Comparison of ENCODE assay signal across 23 mouse cellular contexts in genomic region chr17:30581201-30581600, GRCm38 (mm10). TPM values are rescaled to one million over a fixed set of nuclear protein-coding genes. Genes with fewer than 3 reads are reported as not detected.
DNase-seq lines count a peak whose midpoint lies in the region; ATAC-seq and TF ChIP-seq lines count a peak whose summit lies in the region.
"Had no signal": no experiment of that assay in that cellular context is flagged by ENCODE, and none has a peak within 500 bp of the region (broad histone marks: within the 10 kb centered on the region; RNA-seq: fewer than 3 reads in every experiment).

No protein-coding gene starts in this region.

- no peak for TF ChIP-seq EP300 in MEL (IDR thresholded peaks at IDR 0.05; ENCODE audit: low read depth in 1 of 2, low read length in 2 of 2)

- TF ChIP-seq POLR2A in MEL (IDR thresholded peaks at IDR 0.05; ENCODE audit: control insufficient read depth in 1 of 2, insufficient read depth in 1 of 2, low read depth in 1 of 2, low read length in 2 of 2, poor library complexity in 1 of 2): no peak

- TF ChIP-seq RAD21 in MEL (IDR thresholded peaks at IDR 0.05; ENCODE audit: low read depth, low read length): no peak

- H3K4me2 ChIP-seq in hindbrain, embryonic 14.5 days (replicated peaks): no peak overlapping the region
- H3K4me2 ChIP-seq: forebrain, embryonic 13.5 days; heart, embryonic 11.5 days; limb, embryonic 15.5 days had no signal

- ATAC-seq in hindbrain, embryonic 14.5 days (ENCODE audit: low FRiP score): no peak
- ATAC-seq: activated CD4-positive, CD25-positive, alpha-beta regulatory T cell, adult 4 months; forebrain, embryonic 13.5 days; midbrain, embryonic 16.5 days had no signal

- no peaks in the 10 kb centered on the region for H3K27me3 ChIP-seq in MEL (ENCODE audit: control insufficient read depth in 1 of 2, insufficient read depth in 2 of 2, low read length in 2 of 2)
- H3K27me3 ChIP-seq in hindbrain, embryonic 14.5 days (ENCODE audit: control insufficient read depth, insufficient read depth, low read length): no peaks in the 10 kb centered on the region
- H3K27me3 ChIP-seq: forebrain, embryonic 13.5 days; limb, embryonic 15.5 days had no signal

- TF ChIP-seq CTCF in MEL (IDR thresholded peaks at IDR 0.05 in 2 of 3, conservative IDR thresholded peaks at IDR 0.05 in 1 of 3; ENCODE audit: control insufficient read depth in 1 of 3, insufficient read depth in 1 of 3, low read depth in 2 of 3, low read length in 3 of 3, poor library complexity in 1 of 3, severe bottlenecking in 1 of 3): no peak

- intact Hi-C loops in left cerebral cortex, postnatal 4 days (cut with DNase I): no loop called here
- intact Hi-C loops in left cerebral cortex, postnatal 36 days (cut with DNase I): loop anchor here (5.0 kb wide), 1 partner anchor 59 kb away; no protein-coding TSS in a partner anchor

- no peak overlapping the region for H3K9ac ChIP-seq in MEL (ENCODE audit: control insufficient read depth, low read depth, low read length, poor library complexity, severe bottlenecking)
- H3K9ac ChIP-seq in hindbrain, embryonic 14.5 days: no peak overlapping the region
- H3K9ac ChIP-seq: forebrain, embryonic 13.5 days; limb, embryonic 15.5 days had no signal

- H3K36me3 ChIP-seq in MEL (ENCODE audit: control insufficient read depth in 1 of 2, insufficient read depth in 2 of 2, low read length in 2 of 2): peaks cover 0 to 5% of the 10 kb centered on the region in 2 experiments; a peak in 1 of 4 replicates
- no peaks in the 10 kb centered on the region for H3K36me3 ChIP-seq in hindbrain, embryonic 14.5 days (replicated peaks; ENCODE audit: control insufficient read depth, insufficient read depth)
- H3K36me3 ChIP-seq: limb, embryonic 15.5 days had no signal

- WGBS in hindbrain, embryonic 14.5 days: 87% methylated on average over 6 of the region's 6 CpGs

- DNase-seq in left cerebral cortex, adult 18-20 months (ENCODE audit: low spot score in 2 of 2): peak; percentile 66 to 71
- DNase-seq in left cerebral cortex, postnatal 4 days: no peak
- DNase-seq in MEL (ENCODE audit: low read depth, low spot score): no peak
- peak; percentile 89 for DNase-seq in layer of hippocampus, adult 9-10 months (ENCODE audit: low spot score)
- peak; percentile 77 to 79 for DNase-seq in left cerebral cortex, postnatal 36 days (ENCODE audit: low spot score in 2 of 2)
- no peak for DNase-seq in hindbrain, embryonic 14.5 days (ENCODE audit: low spot score)
- DNase-seq in thymus, postnatal 36 days: no peak
- no peak for DNase-seq in ovary, adult 18-20 months (ENCODE audit: low spot score)
- DNase-seq: cerebellum, postnatal 10 days; embryo, embryonic 11 days; gastrocnemius, postnatal 36 days; heart, postnatal 36 days; kidney, adult 2 months; kidney, postnatal 4 days; lung, adult 18-20 months; spleen, adult 18-20 months had no signal

- H3K27ac ChIP-seq in MEL (ENCODE audit: control insufficient read depth, low read depth, low read length): no peak overlapping the region
- no peak overlapping the region for H3K27ac ChIP-seq in hindbrain, embryonic 14.5 days
- H3K27ac ChIP-seq: forebrain, embryonic 13.5 days; limb, embryonic 15.5 days; macrophage had no signal

- no peaks in the 10 kb centered on the region for H3K9me3 ChIP-seq in MEL (replicated peaks; ENCODE audit: insufficient read depth, low read length)
- no peaks in the 10 kb centered on the region for H3K9me3 ChIP-seq in hindbrain, embryonic 14.5 days (ENCODE audit: control insufficient read depth, low read length)
- H3K9me3 ChIP-seq: forebrain, embryonic 13.5 days; G1E; limb, embryonic 15.5 days had no signal

- peaks cover 6% of the 10 kb centered on the region in 2 experiments for H3K4me1 ChIP-seq in MEL (ENCODE audit: control insufficient read depth in 1 of 2, insufficient read depth in 2 of 2, low read length in 2 of 2)
- peaks cover 8% of the 10 kb centered on the region; the same call in 1 of the 2 replicates for H3K4me1 ChIP-seq in hindbrain, embryonic 14.5 days (replicated peaks; ENCODE audit: control insufficient read depth, insufficient read depth, low read length)

- no peak overlapping the region for H3K4me3 ChIP-seq in MEL (ENCODE audit: control insufficient read depth in 1 of 2, insufficient read depth in 1 of 2, low read depth in 2 of 2, low read length in 2 of 2)
- H3K4me3 ChIP-seq in hindbrain, embryonic 14.5 days (replicated peaks; ENCODE audit: low read length): no peak overlapping the region
- H3K4me3 ChIP-seq: forebrain, embryonic 13.5 days; limb, embryonic 15.5 days had no signal

- peaks cover 8% of the 10 kb centered on the region for H3K79me2 ChIP-seq in MEL (ENCODE audit: control insufficient read depth, insufficient read depth, low read length, poor library complexity)

TF ChIP-seq in MEL, 35 proteins besides CTCF, POLR2A, EP300 and RAD21:
- no peak for TF ChIP-seq MAZ (IDR thresholded peaks at IDR 0.05; ENCODE audit: low read depth, low read length)
- TF ChIP-seq TAL1 (IDR thresholded peaks at IDR 0.05; ENCODE audit: low read length): no peak
- TF ChIP-seq USF1 (IDR thresholded peaks at IDR 0.05; ENCODE audit: low read depth, low read length): 0 out of 2 replicates have a peak, but pooled peaks have one; percentile 6
- TF ChIP-seq SMC3 (IDR thresholded peaks at IDR 0.05; ENCODE audit: low read depth, low read length): no peak
- no peak for TF ChIP-seq SIN3A (IDR thresholded peaks at IDR 0.05; ENCODE audit: low read length)
- TF ChIP-seq HCFC1 (IDR thresholded peaks at IDR 0.05; ENCODE audit: low read depth, low read length): no peak
- no peak for TF ChIP-seq GATA1 (IDR thresholded peaks at IDR 0.05; ENCODE audit: low read depth, low read length)

RNA-seq across cellular contexts. Expression of gene Btbd9, which starts 4.9 kb away (rescaled TPM):
- total RNA-seq in left cerebral cortex, adult 18-20 months (2021): 100 to 1,000 TPM; 100 to 101 TPM
- 100 to 1,000 TPM; 110 to 126 TPM for total RNA-seq in left cerebral cortex, postnatal 4 days (2021)
- total RNA-seq in MEL (2012; rRNA removed): 24.7 and 28.8 TPM in 2 replicates
- 10 to 100 TPM in 1 of 2 experiments, not detected in 1; 33.8 TPM for polyA plus RNA-seq in MEL (2012; ENCODE audit: insufficient read depth in 1 of 2, insufficient read length in 2 of 2, low read depth in 1 of 2, low replicate concordance in 2 of 2, missing spikeins in 1 of 2)
- total RNA-seq in left cerebral cortex, postnatal 36 days (2021): 100 to 1,000 TPM in 1 of 2 experiments, 10 to 100 TPM in 1; 80.5 to 105 TPM
- polyA plus RNA-seq in hindbrain, embryonic 14.5 days (2014; fragmentation: Nextera tagmentation; extraction: Ambion mirVana): 117 and 126 TPM in 2 replicates

RNA-seq across cellular contexts. Expression of gene Dnah8, which starts 43.0 kb away (rescaled TPM):
- total RNA-seq in left cerebral cortex, adult 18-20 months (2021): 1 to 10 TPM in 1 of 2 experiments, under 1 TPM in 1; 0.46 to 1.6 TPM
- total RNA-seq in left cerebral cortex, postnatal 4 days (2021): 1 to 10 TPM; 5.3 to 5.6 TPM
- total RNA-seq in MEL (2012; rRNA removed): 12.3 and 15.4 TPM in 2 replicates
- 100 to 1,000 TPM in 1 of 2 experiments, 10 to 100 TPM in 1; 19.5 to 143 TPM for polyA plus RNA-seq in MEL (2012; ENCODE audit: insufficient read depth in 1 of 2, insufficient read length in 2 of 2, low read depth in 1 of 2, low replicate concordance in 2 of 2, missing spikeins in 1 of 2)
- 1 to 10 TPM; 1.3 TPM for total RNA-seq in left cerebral cortex, postnatal 36 days (2021)
- polyA plus RNA-seq in hindbrain, embryonic 14.5 days (2014; fragmentation: Nextera tagmentation; extraction: Ambion mirVana): 2.6 and 3.1 TPM in 2 replicates

RNA-seq across cellular contexts. Expression of gene Glo1, which starts 45.5 kb away (rescaled TPM):
- 100 to 1,000 TPM; 155 to 156 TPM for total RNA-seq in left cerebral cortex, adult 18-20 months (2021)
- total RNA-seq in left cerebral cortex, postnatal 4 days (2021): 100 to 1,000 TPM; 107 to 121 TPM
- total RNA-seq in MEL (2012; rRNA removed): 258 and 260 TPM in 2 replicates
- polyA plus RNA-seq in MEL (2012; ENCODE audit: insufficient read depth in 1 of 2, insufficient read length in 2 of 2, low read depth in 1 of 2, low replicate concordance in 2 of 2, missing spikeins in 1 of 2): 100 to 1,000 TPM in 1 of 2 experiments, 10 to 100 TPM in 1; 58.5 to 288 TPM
- total RNA-seq in left cerebral cortex, postnatal 36 days (2021): 100 to 1,000 TPM; 133 to 152 TPM
- 185 and 194 TPM in 2 replicates for polyA plus RNA-seq in hindbrain, embryonic 14.5 days (2014; fragmentation: Nextera tagmentation; extraction: Ambion mirVana)

Comparison
In these comparisons a context has a peak if more than half of its experiments do, and no peak if none do; other contexts are left out.
1. DNase-seq: peak in left cerebral cortex, adult 18-20 months (2 of 2), layer of hippocampus, adult 9-10 months (single experiment) and left cerebral cortex, postnatal 36 days (2 of 2); none in left cerebral cortex, postnatal 4 days (single experiment), MEL (single experiment), hindbrain, embryonic 14.5 days (single experiment), thymus, postnatal 36 days (0 of 2) and ovary, adult 18-20 months (single experiment).